Mouse (Mus musculus): ENCODE measurements around the gene Dstyk.

Gene Dstyk

DNA sequence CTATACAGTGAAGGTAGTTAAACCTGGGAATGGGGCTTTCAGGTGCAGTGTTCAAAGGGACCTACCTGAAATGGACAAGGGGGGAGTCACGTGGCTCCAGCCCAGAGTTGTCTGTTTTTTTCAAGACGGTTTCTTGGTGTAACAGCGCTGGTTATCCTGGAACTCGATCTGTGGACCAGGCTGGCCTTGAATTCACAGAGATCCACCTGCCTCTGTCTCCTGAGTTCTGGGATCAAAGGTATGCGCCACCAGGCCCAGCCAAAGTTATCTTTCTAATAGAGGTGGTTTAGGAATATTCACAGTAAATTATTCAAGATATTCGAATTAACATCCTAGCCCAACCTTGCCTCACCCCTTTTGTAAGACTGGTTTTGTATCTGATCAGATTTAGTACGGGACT is 89.3 kb downstream of the Dstyk start:
- DNase-seq (ENCODE audit: extremely low spot score, low read depth, low spot score) = no peak

DNA sequence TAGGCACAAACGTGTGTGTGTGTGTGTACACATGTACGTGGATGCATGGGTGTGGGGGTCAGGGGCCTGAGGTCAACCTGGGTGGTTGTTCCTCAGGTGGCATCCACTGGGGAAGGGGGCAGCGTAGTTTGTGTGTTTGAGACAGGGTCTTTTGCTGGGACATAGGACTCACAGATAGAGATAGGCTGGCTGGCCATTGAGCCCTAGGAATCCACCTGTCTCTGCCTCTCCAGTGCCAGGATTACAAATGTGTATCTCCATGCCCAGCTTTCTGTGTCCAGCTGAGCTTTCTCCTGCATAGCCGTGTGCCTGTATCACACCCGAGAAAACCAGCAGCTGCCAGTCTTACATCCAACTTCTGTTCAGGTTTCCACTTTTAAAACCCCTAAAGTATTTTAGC is 92.4 kb downstream of the Dstyk start:
- DNase-seq (ENCODE audit: extremely low spot score, low read depth, low spot score) = no peak

DNA sequence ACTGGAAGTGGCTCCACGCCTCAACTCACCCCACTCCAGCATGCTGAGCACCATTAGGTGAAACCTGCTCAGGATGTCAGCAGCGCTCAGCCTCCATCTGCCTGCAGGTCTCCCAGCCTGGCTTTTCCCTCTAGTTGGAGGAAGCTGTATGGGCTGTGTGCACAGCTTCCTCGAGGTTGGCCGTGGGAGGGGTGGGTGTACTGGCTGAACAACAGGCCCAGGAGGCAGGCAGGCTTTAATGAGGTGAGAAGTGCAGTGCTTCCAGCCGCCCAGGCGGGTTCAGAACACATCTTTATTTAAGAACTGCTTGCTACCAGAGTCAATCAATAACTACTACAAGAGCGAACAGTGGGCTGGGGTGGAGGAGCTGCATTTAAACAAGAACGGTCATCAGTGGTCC is 94.2 kb downstream of the Dstyk start:
- no peak for DNase-seq (ENCODE audit: extremely low spot score, low read depth, low spot score)

GRCm38 (mm10) chr1:132512106-132512505 is 94.8 kb downstream of the Dstyk start:
- no peak for DNase-seq (ENCODE audit: extremely low spot score, low read depth, low spot score)

GRCm38 (mm10) chr1:132515339-132515738 is 98.0 kb downstream of the Dstyk start:
- no peak for DNase-seq (ENCODE audit: extremely low spot score, low read depth, low spot score)

All from hindlimb bud, embryonic 11.5 days (tissue).